Mouse (Mus musculus) thymus, postnatal 36 days (tissue): Measurements from ENCODE around the gene Klf12.

ENCODE experiments used
- DNase-seq, 2 experiments: peaks; one replicate each; pipeline ENCODE4 v3.0.0; 2022; ENCODE audit warnings: mixed read lengths in 2 of 2

Klf12 gene

DNA sequence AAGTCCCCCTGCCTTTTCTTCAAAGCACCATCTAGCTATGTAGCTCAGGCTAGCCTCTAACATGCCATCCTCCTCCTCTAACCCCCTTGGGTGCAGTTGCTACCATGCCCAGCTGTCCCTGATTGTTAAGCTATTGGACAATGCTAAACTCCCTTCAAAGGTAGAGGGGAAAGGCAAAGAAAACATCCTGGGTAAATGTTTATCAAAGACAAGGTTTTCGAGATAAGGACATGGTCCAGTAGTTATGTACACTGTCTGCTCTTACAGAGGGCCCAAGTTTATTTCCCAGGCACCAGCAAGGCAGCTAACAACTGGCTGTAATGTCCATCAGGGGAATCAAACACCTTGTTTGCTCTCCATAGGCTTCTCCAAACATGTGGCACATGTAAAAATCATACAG, 53.1 kb downstream of the Klf12 start:
- DNase-seq, result no peak

- DNase-seq, result no peak
Observed at GRCm38 (mm10) chr14:100228120-100228519, 56.4 kb downstream of the Klf12 start.

GRCm38 (mm10) chr14:100227717-100228116, 56.8 kb downstream of the Klf12 start:
- DNase-seq, result no peak

GRCm38 (mm10) chr14:100224151-100224550, 60.3 kb downstream of the Klf12 start:
- DNase-seq, result no peak

GRCm38 (mm10) chr14:100222260-100222659, 62.2 kb downstream of the Klf12 start:
- DNase-seq, result no peak

DNA sequence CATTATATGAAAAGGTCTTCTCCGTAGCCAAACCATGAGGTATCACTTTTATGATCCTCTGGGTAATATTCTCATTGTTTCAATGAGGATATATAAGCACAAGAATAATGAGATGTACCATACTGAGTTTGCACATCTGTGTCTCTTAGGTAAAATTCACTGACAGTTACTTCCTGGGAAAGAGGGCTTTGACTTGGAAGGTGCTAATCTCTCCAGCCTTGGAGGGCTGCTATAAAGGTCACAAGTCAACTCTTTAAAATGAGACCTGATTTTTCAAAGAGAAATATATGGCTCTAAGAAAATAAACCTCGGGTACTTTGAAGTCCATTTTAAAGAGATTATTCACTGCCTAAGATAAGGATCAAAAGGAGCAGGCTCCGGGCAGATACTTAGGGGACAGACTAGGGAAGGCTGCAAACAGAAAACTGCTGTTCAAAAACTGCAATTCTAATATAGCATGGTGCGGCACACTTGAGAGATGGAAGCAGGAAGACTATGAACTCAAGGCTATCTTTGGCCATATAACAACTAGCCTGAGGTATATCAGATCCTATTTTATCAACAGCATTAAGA, 69.2 kb downstream of the Klf12 start:
- no peak for DNase-seq

DNA sequence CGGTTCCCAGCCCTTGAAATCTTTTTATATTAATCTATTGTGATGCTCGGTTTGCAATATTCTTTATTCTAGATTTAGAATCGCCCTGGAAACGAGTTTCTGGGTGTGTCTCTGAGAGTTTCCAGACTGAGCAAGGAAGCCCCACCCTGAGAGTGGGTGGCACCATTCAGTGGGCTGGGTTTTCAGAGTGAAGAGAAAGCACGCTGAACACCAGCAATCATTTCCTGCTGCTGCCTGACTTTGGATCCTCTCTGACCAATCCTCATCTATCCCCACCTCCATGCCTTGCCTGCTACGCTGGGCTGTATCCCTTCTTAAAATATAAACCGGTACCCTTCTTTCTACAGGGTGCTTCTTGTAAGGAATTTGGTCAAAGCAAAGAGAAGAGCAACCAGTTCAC, 71.4 kb downstream of the Klf12 start:
- no peak for DNase-seq

GRCm38 (mm10) chr14:100211826-100212117, 72.7 kb downstream of the Klf12 start:
- DNase-seq, result no peak

GRCm38 (mm10) chr14:100211036-100211825, 73.2 kb downstream of the Klf12 start:
- peak; percentile 1 to 3 for DNase-seq

DNA sequence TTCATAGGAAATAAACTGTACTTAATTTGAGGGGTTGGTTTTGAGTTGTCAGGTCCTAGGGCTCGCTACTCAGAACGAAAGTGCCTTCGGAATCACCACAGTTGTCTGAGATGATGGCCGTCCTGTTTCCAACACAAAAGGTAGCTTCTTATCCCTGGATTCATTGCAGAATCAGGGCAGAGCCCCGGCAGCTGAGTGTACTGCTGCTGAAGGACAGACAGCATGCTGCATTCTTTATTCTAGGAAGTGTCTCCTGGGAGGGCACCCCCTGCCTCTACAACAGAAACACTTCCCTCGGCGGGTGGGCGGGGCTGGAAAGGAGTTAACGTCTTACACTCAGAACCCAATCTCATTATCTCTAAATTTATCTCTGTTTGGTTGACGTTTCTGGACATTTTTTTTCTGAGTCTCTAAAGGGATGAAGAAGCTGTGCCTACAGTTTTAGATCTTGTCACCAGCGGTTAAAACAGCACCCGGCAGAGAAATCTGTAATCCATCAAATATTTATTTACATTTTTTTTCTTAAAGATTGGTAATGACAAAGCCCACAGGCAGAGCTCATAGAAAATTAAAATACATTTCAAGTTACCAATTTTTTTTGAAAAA, 74.6 kb downstream of the Klf12 start:
- no peak for DNase-seq

DNA sequence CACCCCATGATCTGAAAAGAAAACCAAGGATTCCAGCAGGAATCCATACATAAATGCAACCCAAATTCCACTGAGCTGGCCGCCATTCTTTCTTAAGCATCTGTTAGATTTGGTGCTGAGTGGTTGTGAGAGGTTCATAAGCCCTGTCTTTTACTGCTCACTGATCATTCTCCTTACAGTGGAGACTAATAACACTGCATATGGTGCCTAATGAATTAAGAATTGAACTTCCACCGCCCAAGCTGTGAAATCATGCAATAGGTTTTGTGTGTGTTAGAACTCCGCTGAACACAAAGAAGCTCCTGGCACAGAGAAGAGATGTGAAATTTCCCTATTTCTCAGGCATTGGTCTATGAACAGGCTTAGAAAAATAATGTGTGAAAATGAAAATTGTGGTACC, 77.4 kb downstream of the Klf12 start:
- no peak for DNase-seq

GRCm38 (mm10) chr14:100206207-100206606, 78.3 kb downstream of the Klf12 start:
- no peak for DNase-seq

GRCm38 (mm10) chr14:100200058-100200688, 84.3 kb downstream of the Klf12 start:
- DNase-seq, result no peak

- no peak for DNase-seq
Observed at GRCm38 (mm10) chr14:100198636-100199035, 85.8 kb downstream of the Klf12 start.

DNA sequence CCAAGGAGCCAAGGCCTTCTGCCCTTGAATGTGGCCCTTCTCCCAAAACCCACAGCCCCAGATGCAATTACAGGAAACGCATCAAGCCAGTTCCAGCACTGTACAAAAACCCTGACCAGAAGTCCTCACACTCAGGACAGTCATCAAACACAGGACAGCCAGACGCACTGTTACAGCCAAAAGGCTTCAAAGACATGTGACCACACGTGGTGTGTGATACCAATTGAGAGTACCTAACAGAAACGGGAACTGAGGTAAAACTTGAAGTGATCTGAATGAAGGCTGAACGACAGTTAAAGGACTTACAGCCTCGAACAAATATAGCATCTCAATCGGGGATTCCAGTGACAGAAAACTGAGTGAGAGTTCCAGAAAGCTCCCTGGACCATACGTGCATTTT, 87.3 kb downstream of the Klf12 start:
- DNase-seq, result no peak

GRCm38 (mm10) chr14:100189490-100190197, 94.8 kb downstream of the Klf12 start:
- DNase-seq, result no peak

DNA sequence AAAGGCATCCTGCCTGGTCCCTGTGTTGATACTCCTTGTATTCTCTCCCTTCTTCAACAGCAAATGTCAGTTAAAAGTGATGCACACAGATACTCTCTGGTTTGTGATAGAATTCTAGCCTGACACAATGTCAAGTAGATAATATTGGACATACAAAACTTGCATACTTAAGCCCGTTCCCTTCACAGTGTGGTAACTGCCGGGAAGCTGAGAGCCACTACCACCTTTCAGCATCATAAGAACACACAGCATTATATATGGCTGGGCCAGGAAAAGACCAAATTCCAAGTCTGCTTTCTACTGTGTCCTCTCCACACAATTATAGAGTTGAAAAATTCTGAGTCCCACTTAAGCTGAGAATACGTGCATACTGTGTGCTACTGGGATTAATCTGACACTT, 97.1 kb downstream of the Klf12 start:
- no peak for DNase-seq

- DNase-seq, result no peak
Observed at GRCm38 (mm10) chr14:100177796-100178195, 106.7 kb downstream of the Klf12 start.

GRCm38 (mm10) chr14:100165075-100165474, 119.4 kb downstream of the Klf12 start:
- no peak for DNase-seq

GRCm38 (mm10) chr14:100156639-100157038, 127.8 kb downstream of the Klf12 start:
- no peak for DNase-seq

- no peak for DNase-seq
Observed at GRCm38 (mm10) chr14:100147666-100148065, 136.8 kb downstream of the Klf12 start.

DNA sequence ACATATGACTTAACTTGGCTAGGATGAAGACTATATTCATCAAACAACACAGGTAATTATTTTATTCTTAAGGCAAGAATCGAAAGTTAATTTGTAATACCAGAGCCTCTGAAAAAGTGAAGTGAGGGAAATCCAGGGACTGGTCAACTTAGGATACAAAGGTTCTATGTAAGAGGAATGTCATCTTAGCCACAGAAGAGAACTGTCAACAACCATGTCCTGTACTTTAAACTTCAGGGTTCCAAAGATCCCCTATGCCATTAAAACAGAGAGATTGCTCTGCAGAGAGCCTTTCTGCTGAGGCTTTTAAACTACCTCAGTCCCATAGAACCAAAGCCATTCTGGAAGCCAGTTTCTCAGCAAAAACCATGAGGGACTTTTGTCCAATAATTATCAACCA, 144.1 kb downstream of the Klf12 start:
- no peak for DNase-seq

DNA sequence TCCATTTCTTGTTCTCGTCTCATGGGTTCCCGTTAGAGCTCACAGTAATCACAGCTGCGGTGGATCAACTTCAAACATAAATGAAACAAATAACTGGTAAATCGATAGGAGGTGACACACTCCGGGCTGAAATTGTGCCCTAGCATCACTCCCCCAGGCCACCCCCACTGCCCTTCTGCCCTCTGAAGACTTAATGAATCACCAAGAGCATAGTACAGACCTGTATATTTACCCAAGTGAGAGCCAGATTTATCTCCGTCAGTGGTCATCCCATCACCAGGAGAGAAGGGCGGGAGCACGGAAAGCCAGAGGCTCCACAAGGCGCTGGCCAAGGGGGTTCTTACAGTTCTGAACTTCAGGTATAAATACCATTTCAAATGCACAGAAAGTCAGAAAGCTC, 150.2 kb downstream of the Klf12 start:
- DNase-seq, result no peak
